ENCODE assay signal across 22 mouse cellular contexts in genomic region chr14:99621538-99621937, GRCm38 (mm10).
DNase-seq lines count a peak whose midpoint lies in the region; ATAC-seq and TF ChIP-seq lines count a peak whose summit lies in the region.
"Had no signal": no experiment of that assay in that cellular context is flagged by ENCODE, and none has a peak within 500 bp of the region (broad histone marks: within the 10 kb centered on the region; RNA-seq: fewer than 3 reads in every experiment).

No protein-coding gene starts in this region.

- no peaks in the 10 kb centered on the region for H3K9me3 ChIP-seq in heart, embryonic 10.5 days
- no peaks in the 10 kb centered on the region for H3K9me3 ChIP-seq in lung, postnatal 0 days (ENCODE audit: low read length)
- no peaks in the 10 kb centered on the region for H3K9me3 ChIP-seq in ES-Bruce4 (replicated peaks; ENCODE audit: control insufficient read depth, insufficient read depth, low read length, poor library complexity, severe bottlenecking)
- H3K9me3 ChIP-seq: forebrain, embryonic 10.5 days; hindbrain, embryonic 12.5 days; liver, embryonic 12.5 days; lung, embryonic 15.5 days; neural tube, embryonic 15.5 days had no signal

- no peaks in the 10 kb centered on the region for H3K27me3 ChIP-seq in heart, adult 2 months (ENCODE audit: control insufficient read depth, insufficient read depth, low read length)
- no peaks in the 10 kb centered on the region for H3K27me3 ChIP-seq in heart, embryonic 10.5 days (ENCODE audit: insufficient read depth, poor library complexity, severe bottlenecking)
- H3K27me3 ChIP-seq in lung, postnatal 0 days (replicated peaks; ENCODE audit: insufficient read depth, low read length): no peaks in the 10 kb centered on the region
- no peaks in the 10 kb centered on the region; the same call in 1 of the 2 replicates for H3K27me3 ChIP-seq in ES-Bruce4 (ENCODE audit: control insufficient read depth, insufficient read depth, low read length, poor library complexity, severe bottlenecking)
- H3K27me3 ChIP-seq: hindbrain, embryonic 12.5 days; liver, embryonic 12.5 days; lung, embryonic 15.5 days; neural tube, embryonic 15.5 days had no signal

- TF ChIP-seq CTCF in heart, adult 2 months (IDR thresholded peaks at IDR 0.05): 0 out of 2 replicates have a peak, but pooled peaks have one; percentile 8
- TF ChIP-seq CTCF in lung, postnatal 0 days (IDR thresholded peaks at IDR 0.05): peak; percentile 27
- no peak for TF ChIP-seq CTCF in lung, adult 2 months (IDR thresholded peaks at IDR 0.05; ENCODE audit: insufficient read depth, low read length)
- TF ChIP-seq CTCF in ES-Bruce4 (IDR thresholded peaks at IDR 0.05; ENCODE audit: low read depth, low read length): peak; percentile 40

- TF ChIP-seq EP300 in heart, adult 2 months (IDR thresholded peaks at IDR 0.05; ENCODE audit: insufficient read depth, low read depth, low read length): no peak
- TF ChIP-seq EP300 in lung, postnatal 0 days (IDR thresholded peaks at IDR 0.05): no peak
- TF ChIP-seq EP300 in ES-Bruce4 (IDR thresholded peaks at IDR 0.05; ENCODE audit: insufficient read depth, low read depth, low read length): no peak

- intact Hi-C loops in heart, adult 2 months (cut with DNase I): no loop called here

- H3K36me3 ChIP-seq in heart, adult 2 months (ENCODE audit: control insufficient read depth, insufficient read depth, low read length): no peaks in the 10 kb centered on the region
- no peaks in the 10 kb centered on the region for H3K36me3 ChIP-seq in heart, embryonic 10.5 days
- no peaks in the 10 kb centered on the region for H3K36me3 ChIP-seq in lung, postnatal 0 days (ENCODE audit: insufficient read depth, low read length)
- no peaks in the 10 kb centered on the region for H3K36me3 ChIP-seq in ES-Bruce4 (ENCODE audit: control insufficient read depth, insufficient read depth, low read length, poor library complexity, severe bottlenecking)
- H3K36me3 ChIP-seq: forebrain, embryonic 10.5 days; hindbrain, embryonic 12.5 days; liver, embryonic 12.5 days; lung, embryonic 15.5 days; neural tube, embryonic 15.5 days had no signal

- no peaks in the 10 kb centered on the region for H3K4me1 ChIP-seq in heart, adult 2 months (ENCODE audit: control insufficient read depth, insufficient read depth, low read length)
- peaks cover 3% of the 10 kb centered on the region; the same call in 1 of the 2 replicates for H3K4me1 ChIP-seq in heart, embryonic 10.5 days
- no peaks in the 10 kb centered on the region for H3K4me1 ChIP-seq in lung, postnatal 0 days (ENCODE audit: insufficient read depth, low read depth, low read length)
- H3K4me1 ChIP-seq in lung, adult 2 months (ENCODE audit: control insufficient read depth, insufficient read depth, low read length): no peaks in the 10 kb centered on the region; the same call in 1 of the 2 replicates
- no peaks in the 10 kb centered on the region for H3K4me1 ChIP-seq in ES-Bruce4 (ENCODE audit: control insufficient read depth, insufficient read depth, low read length)
- H3K4me1 ChIP-seq: forebrain, embryonic 10.5 days; liver, embryonic 12.5 days; lung, embryonic 15.5 days; neural tube, embryonic 15.5 days had no signal

- ATAC-seq in lung, postnatal 0 days: no peak
- ATAC-seq in common myeloid progenitor, adult 5-6 weeks (replicated peaks; ENCODE audit: low read depth, poor library complexity, severe bottlenecking): 0 out of 2 replicates have a peak, but pooled peaks have one; percentile 32
- ATAC-seq in frontal cortex, adult (ENCODE audit: low TSS enrichment): no peak
- ATAC-seq: liver, embryonic 12.5 days had no signal

- H3K4me3 ChIP-seq in heart, adult 2 months: no peak overlapping the region
- no peak overlapping the region for H3K4me3 ChIP-seq in heart, embryonic 10.5 days
- H3K4me3 ChIP-seq in lung, postnatal 0 days (ENCODE audit: low read depth, low read length): no peak overlapping the region
- no peak overlapping the region for H3K4me3 ChIP-seq in lung, adult 2 months (replicated peaks; ENCODE audit: extremely low read depth, low read depth, low read length)
- no peak overlapping the region for H3K4me3 ChIP-seq in ES-Bruce4 (ENCODE audit: low read depth, low read length)
- H3K4me3 ChIP-seq: forebrain, embryonic 10.5 days; hindbrain, embryonic 12.5 days; liver, embryonic 12.5 days; lung, embryonic 15.5 days; neural tube, embryonic 15.5 days had no signal

- no peak overlapping the region for H3K27ac ChIP-seq in heart, adult 2 months
- H3K27ac ChIP-seq in heart, embryonic 10.5 days: no peak overlapping the region
- H3K27ac ChIP-seq in lung, postnatal 0 days (ENCODE audit: low read length): no peak overlapping the region
- no peak overlapping the region for H3K27ac ChIP-seq in ES-Bruce4 (ENCODE audit: insufficient read depth, low read length)
- H3K27ac ChIP-seq: forebrain, embryonic 10.5 days; hindbrain, embryonic 12.5 days; liver, embryonic 12.5 days; lung, embryonic 15.5 days; neural tube, embryonic 15.5 days had no signal

- H3K79me2 ChIP-seq in heart, adult 2 months (replicated peaks; ENCODE audit: control insufficient read depth, insufficient read depth, low read length): no peaks in the 10 kb centered on the region

- H3K4me2 ChIP-seq in lung, postnatal 0 days (replicated peaks; ENCODE audit: low read depth, low read length): no peak overlapping the region
- H3K4me2 ChIP-seq: hindbrain, embryonic 12.5 days; liver, embryonic 12.5 days; lung, embryonic 15.5 days; neural tube, embryonic 15.5 days had no signal

- 82% methylated on average over 3 of the region's 3 CpGs for WGBS in heart, adult 2 months
- WGBS in heart, embryonic 10.5 days: 81% methylated on average over 3 of the region's 3 CpGs
- 92% methylated on average over 3 of the region's 3 CpGs for WGBS in lung, postnatal 0 days
- WGBS in lung, adult 2 months: 84% methylated on average over 3 of the region's 3 CpGs

- no peak for DNase-seq in heart, adult 2 months
- DNase-seq in heart, embryonic 10.5 days (ENCODE audit: low spot score): no peak
- no peak for DNase-seq in lung, postnatal 0 days (ENCODE audit: low spot score)
- DNase-seq in lung, adult 2 months: no peak
- DNase-seq in c-Kit-positive CD71-positive TER-119-positive erythroid progenitor cells, embryonic 14.5 days (ENCODE audit: low spot score): no peak
- DNase-seq: adrenal gland, adult 8-10 months; cerebellum, adult 9-10 months; gastrocnemius, postnatal 14 days; kidney, adult 8-10 months; layer of hippocampus, postnatal 36 days; left cerebral cortex, postnatal 4 days; midbrain, embryonic 14.5 days; spleen, adult 18-20 months; thymus, postnatal 36 days had no signal

- no peak for TF ChIP-seq POLR2A in heart, adult 2 months (IDR thresholded peaks at IDR 0.05; ENCODE audit: insufficient read depth, low read depth, low read length)
- no peak for TF ChIP-seq POLR2A in lung, adult 2 months (IDR thresholded peaks at IDR 0.05; ENCODE audit: borderline replicate concordance, extremely low read depth, low read depth, low read length)
- TF ChIP-seq POLR2A in ES-Bruce4 (IDR thresholded peaks at IDR 0.05; ENCODE audit: insufficient read depth, low read length): no peak

- no peak overlapping the region for H3K9ac ChIP-seq in heart, adult 2 months (ENCODE audit: low read depth, low read length)
- H3K9ac ChIP-seq in lung, postnatal 0 days (replicated peaks; ENCODE audit: low read depth): no peak overlapping the region
- H3K9ac ChIP-seq in ES-Bruce4 (ENCODE audit: low read depth, poor library complexity, severe bottlenecking): no peak overlapping the region
- H3K9ac ChIP-seq: hindbrain, embryonic 12.5 days; liver, embryonic 12.5 days; lung, embryonic 15.5 days; neural tube, embryonic 15.5 days had no signal
